Mouse (Mus musculus) CH12.LX (cell line): ENCODE data around the gene Hpn.

Experiments used
- CHD1 ChIP-seq: IDR thresholded peaks from 2 replicates; pipeline ENCODE4 v1.6.1; 2012; ENCODE audit warnings: low read depth, low read length, improper control_type of control experiment, inconsistent platforms
- CTCF ChIP-seq, 2 experiments: IDR thresholded peaks in 1 of 2; conservative IDR thresholded peaks in 1 of 2; 2 replicates each; pipeline ENCODE4 v1.5.1; 2011 to 2012; ENCODE audit warnings: low read depth in 2 of 2, low read length in 2 of 2, improper control_type of control experiment in 1 of 2, inconsistent platforms in 1 of 2, mild to moderate bottlenecking in 1 of 2, moderate library complexity in 1 of 2
- MAX ChIP-seq: IDR thresholded peaks from 2 replicates; pipeline ENCODE4 v1.6.1; 2011; ENCODE audit warnings: low read length, improper control_type of control experiment
- MYC ChIP-seq: IDR thresholded peaks from 2 replicates; pipeline ENCODE4 v1.6.1; 2011; ENCODE audit warnings: low read depth, mild to moderate bottlenecking, improper control_type of control experiment, low read length
- POLR2A ChIP-seq: IDR thresholded peaks from 2 replicates; pipeline ENCODE4 v1.6.1; 2011; ENCODE audit warnings: low read depth, mild to moderate bottlenecking, improper control_type of control experiment, low read length
- USF1 ChIP-seq: IDR thresholded peaks from 2 replicates; pipeline ENCODE4 v1.6.1; 2014; ENCODE audit warnings: low read depth, mild to moderate bottlenecking, inconsistent platforms, low read length, improper control_type of control experiment
- USF2 ChIP-seq: conservative IDR thresholded peaks from 2 replicates; pipeline ENCODE4 v1.6.1; 2011; ENCODE audit warnings: low read depth, low read length, improper control_type of control experiment
- ZMIZ1 ChIP-seq: IDR thresholded peaks from 2 replicates; pipeline ENCODE4 v1.6.1; 2012; ENCODE audit warnings: low read depth, mild to moderate bottlenecking, inconsistent platforms, low read length, improper control_type of control experiment

DNA sequence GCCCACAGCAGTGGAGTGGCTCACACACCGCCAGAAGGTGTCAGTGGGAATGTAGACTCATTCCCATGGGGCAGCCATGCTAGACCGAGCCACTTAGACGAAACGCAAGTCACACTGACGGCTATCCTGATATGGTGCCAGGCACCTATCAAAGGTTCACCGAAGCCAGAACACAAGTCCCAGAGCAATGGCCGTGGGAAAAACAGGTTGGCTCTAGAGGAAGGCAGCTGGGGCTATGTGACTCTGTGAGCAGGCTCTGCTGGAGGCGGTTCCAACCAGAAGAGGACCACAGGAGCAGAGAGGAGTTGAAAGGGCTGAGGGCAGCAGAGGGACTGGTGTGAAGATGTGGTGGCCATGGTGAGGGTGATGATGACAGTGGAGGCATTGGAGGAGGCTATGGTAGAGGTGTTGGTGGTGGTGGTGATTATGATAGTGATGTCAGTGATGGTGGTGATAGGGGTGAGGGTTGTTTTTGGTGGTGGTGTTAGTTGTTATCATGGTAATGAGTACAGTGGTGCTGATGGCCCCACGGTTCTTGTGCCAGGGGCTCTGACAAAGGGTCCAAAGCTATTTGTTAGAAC, 28.8 kb downstream of the Hpn start:
- TF ChIP-seq POLR2A (no peak), USF2 (no peak), CHD1 (no peak), ZMIZ1 (no peak), USF1 (no peak), MYC (no peak), CTCF (conservative IDR thresholded peaks at IDR 0.05 in 1 of 2, IDR thresholded peaks at IDR 0.05 in 1 of 2; ENCODE audit: low read depth in 2 of 2, low read length in 2 of 2) (no peak), MAX (no peak)
